13 mouse cellular contexts compared by ENCODE assay signal in the genomic region with DNA sequence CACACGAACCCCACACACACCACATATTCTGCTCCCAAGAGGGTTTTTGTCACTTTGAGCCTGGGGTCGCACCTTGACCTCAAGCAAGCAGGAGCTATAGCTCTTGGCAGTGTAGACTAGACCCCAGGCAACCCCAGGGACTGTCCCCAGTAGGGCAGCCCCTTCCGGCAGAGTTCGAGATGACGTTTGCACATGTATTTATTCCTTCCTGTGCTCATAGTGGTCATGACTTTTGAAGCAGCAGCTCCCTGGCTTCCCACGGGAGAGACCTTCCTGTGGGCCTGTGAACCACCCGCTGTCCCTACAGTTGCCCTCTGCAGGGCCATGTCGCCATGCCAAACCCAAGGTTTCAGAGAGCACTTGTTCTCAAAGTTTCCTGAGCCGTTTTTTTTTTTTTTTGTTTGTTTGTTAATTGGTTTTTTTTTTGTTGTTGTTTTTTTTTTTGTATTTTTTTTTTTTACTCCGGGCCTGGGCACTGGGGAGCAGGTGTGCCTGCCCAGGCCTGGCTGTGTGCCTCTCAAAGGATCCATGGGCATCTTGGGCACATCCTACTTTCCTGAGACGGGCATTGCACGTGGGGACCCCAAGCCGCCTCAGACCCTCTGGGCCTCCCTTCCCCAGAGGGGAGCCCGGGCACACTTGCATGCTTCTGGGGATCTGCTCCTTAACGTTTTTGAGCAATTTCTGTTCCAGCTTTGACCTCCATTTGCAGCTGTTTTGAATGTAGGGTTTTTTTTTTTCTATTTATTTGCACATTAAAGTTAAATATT. TPM values are rescaled to one million over a fixed set of nuclear protein-coding genes. Genes with fewer than 3 reads are reported as not detected.
DNase-seq lines count a peak whose midpoint lies in the region; ATAC-seq and TF ChIP-seq lines count a peak whose summit lies in the region.
"Had no signal": no experiment of that assay in that cellular context is flagged by ENCODE, and none has a peak within 500 bp of the region (broad histone marks: within the 10 kb centered on the region; RNA-seq: fewer than 3 reads in every experiment).

No protein-coding gene starts in this region.

- no peak overlapping the region for H3K4me3 ChIP-seq in heart, embryonic 10.5 days
- no peak overlapping the region for H3K4me3 ChIP-seq in midbrain, embryonic 10.5 days
- H3K4me3 ChIP-seq in midbrain, embryonic 13.5 days (replicated peaks) = no peak overlapping the region
- H3K4me3 ChIP-seq in stomach, postnatal 0 days (ENCODE audit: low read depth, low read length) = no peak overlapping the region
- H3K4me3 ChIP-seq: layer of hippocampus, adult 2 months had no signal

- no peak overlapping the region for H3K9ac ChIP-seq in midbrain, embryonic 13.5 days (replicated peaks)
- H3K9ac ChIP-seq in stomach, postnatal 0 days (ENCODE audit: low read length) = no peak overlapping the region

- ATAC-seq in midbrain, embryonic 13.5 days = no peak
- ATAC-seq in stomach, postnatal 0 days (ENCODE audit: low FRiP score, low TSS enrichment) = no peak
- ATAC-seq: intestine, postnatal 0 days had no signal

- no peaks in the 10 kb centered on the region for H3K27me3 ChIP-seq in heart, embryonic 10.5 days (ENCODE audit: insufficient read depth, poor library complexity, severe bottlenecking)
- no peaks in the 10 kb centered on the region for H3K27me3 ChIP-seq in midbrain, embryonic 10.5 days (ENCODE audit: low read depth, poor library complexity, severe bottlenecking)
- H3K27me3 ChIP-seq in midbrain, embryonic 13.5 days = no peaks in the 10 kb centered on the region
- H3K27me3 ChIP-seq in stomach, postnatal 0 days (ENCODE audit: control insufficient read depth, insufficient read depth, low read length) = no peaks in the 10 kb centered on the region
- H3K27me3 ChIP-seq: CH12.LX had no signal

- no peak overlapping the region for H3K4me2 ChIP-seq in midbrain, embryonic 13.5 days (replicated peaks)
- no peak overlapping the region for H3K4me2 ChIP-seq in stomach, postnatal 0 days (replicated peaks; ENCODE audit: low read depth)

- H3K27ac ChIP-seq in heart, embryonic 10.5 days = no peak overlapping the region
- H3K27ac ChIP-seq in midbrain, embryonic 10.5 days (replicated peaks) = no peak overlapping the region
- no peak overlapping the region for H3K27ac ChIP-seq in midbrain, embryonic 13.5 days
- H3K27ac ChIP-seq in stomach, postnatal 0 days (replicated peaks) = no peak overlapping the region
- H3K27ac ChIP-seq: layer of hippocampus, adult 2 months had no signal

- H3K36me3 ChIP-seq in heart, embryonic 10.5 days = peaks cover 62% of the 10 kb centered on the region
- peaks cover 67% of the 10 kb centered on the region for H3K36me3 ChIP-seq in midbrain, embryonic 10.5 days
- peaks cover 72% of the 10 kb centered on the region for H3K36me3 ChIP-seq in midbrain, embryonic 13.5 days
- peaks cover 25% of the 10 kb centered on the region for H3K36me3 ChIP-seq in stomach, postnatal 0 days (ENCODE audit: control insufficient read depth, insufficient read depth, low read length)

- no peak for TF ChIP-seq EP300 in stomach, postnatal 0 days (optimal IDR thresholded peaks at IDR 0.05)

- H3K4me1 ChIP-seq in heart, embryonic 10.5 days = peaks cover 10% of the 10 kb centered on the region; the same call in 1 of the 2 replicates
- H3K4me1 ChIP-seq in midbrain, embryonic 10.5 days = no peaks in the 10 kb centered on the region
- H3K4me1 ChIP-seq in midbrain, embryonic 13.5 days (replicated peaks) = no peaks in the 10 kb centered on the region
- H3K4me1 ChIP-seq in stomach, postnatal 0 days (replicated peaks; ENCODE audit: control insufficient read depth, insufficient read depth) = no peaks in the 10 kb centered on the region

- peak; percentile 66 for DNase-seq in heart, embryonic 10.5 days (ENCODE audit: low spot score)
- no peak for DNase-seq in heart, adult 8-10 months (ENCODE audit: low spot score)
- peak; percentile 9 for DNase-seq in midbrain, embryonic 10.5 days (ENCODE audit: low spot score)
- peak; percentile 2 for DNase-seq in urinary bladder, postnatal 25 days (ENCODE audit: low spot score)
- no peak for DNase-seq in urinary bladder, postnatal 36 days (ENCODE audit: low spot score in 2 of 2)
- DNase-seq in stomach, postnatal 0 days (ENCODE audit: low spot score) = peak; percentile 12
- no peak for DNase-seq in adipocyte (ENCODE audit: low spot score)
- DNase-seq: right cerebral cortex, postnatal 25 days had no signal

- TF ChIP-seq CTCF in stomach, postnatal 0 days (IDR thresholded peaks at IDR 0.05; ENCODE audit: low read depth) = no peak

- no peaks in the 10 kb centered on the region for H3K9me3 ChIP-seq in heart, embryonic 10.5 days
- H3K9me3 ChIP-seq in midbrain, embryonic 10.5 days (replicated peaks) = no peaks in the 10 kb centered on the region
- H3K9me3 ChIP-seq in midbrain, embryonic 13.5 days = no peaks in the 10 kb centered on the region
- no peaks in the 10 kb centered on the region for H3K9me3 ChIP-seq in stomach, postnatal 0 days (ENCODE audit: control insufficient read depth, low read length)

- WGBS in heart, embryonic 10.5 days = 92% methylated on average over 15 of the region's 15 CpGs
- 93% methylated on average over 15 of the region's 15 CpGs for WGBS in midbrain, embryonic 10.5 days
- 94% methylated on average over 15 of the region's 15 CpGs for WGBS in midbrain, embryonic 13.5 days
- WGBS in stomach, postnatal 0 days = 90% methylated on average over 15 of the region's 15 CpGs

RNA-seq across cellular contexts. Expression of a gene that starts 4.1 kb away (rescaled TPM):
- polyA plus RNA-seq in heart, embryonic 10.5 days (2016; fragmentation: Nextera tagmentation; extraction: Ambion mirVana) = 1.1 and 2.3 TPM in 2 replicates
- total RNA-seq in heart, adult 8-10 months (2022) = 1 to 10 TPM in 1 of 4 experiments, under 1 TPM in 3; 0.63 to 1.7 (median 0.76) TPM
- 1.2 and 2.4 TPM in 2 replicates for polyA plus RNA-seq in midbrain, embryonic 10.5 days (2016; fragmentation: Nextera tagmentation; extraction: Ambion mirVana)
- polyA plus RNA-seq in midbrain, embryonic 13.5 days (2015; fragmentation: Nextera tagmentation; extraction: Ambion mirVana) = 0.30 and 0.40 TPM in 2 replicates
- polyA plus RNA-seq in stomach, postnatal 0 days (2015; fragmentation: Nextera tagmentation; extraction: Ambion mirVana) = 1.4 and 1.6 TPM in 2 replicates
- total RNA-seq: monocyte, adult 5-6 weeks had no signal

RNA-seq across cellular contexts. Expression of a gene that starts 34.5 kb away (rescaled TPM):
- polyA plus RNA-seq in heart, embryonic 10.5 days (2016; fragmentation: Nextera tagmentation; extraction: Ambion mirVana) = 151 and 158 TPM in 2 replicates
- 10 to 100 TPM; 71.4 to 77.8 (median 74.3) TPM for total RNA-seq in heart, adult 8-10 months (2022)
- 151 and 164 TPM in 2 replicates for polyA plus RNA-seq in midbrain, embryonic 10.5 days (2016; fragmentation: Nextera tagmentation; extraction: Ambion mirVana)
- 176 and 182 TPM in 2 replicates for polyA plus RNA-seq in midbrain, embryonic 13.5 days (2015; fragmentation: Nextera tagmentation; extraction: Ambion mirVana)
- polyA plus RNA-seq in stomach, postnatal 0 days (2015; fragmentation: Nextera tagmentation; extraction: Ambion mirVana) = 188 and 197 TPM in 2 replicates

Comparison
In these comparisons a context has a peak if more than half of its experiments do, and no peak if none do; other contexts are left out.
1. DNase-seq: peak in heart, embryonic 10.5 days (single experiment), midbrain, embryonic 10.5 days (single experiment), urinary bladder, postnatal 25 days (single experiment) and stomach, postnatal 0 days (single experiment); none in heart, adult 8-10 months (single experiment), urinary bladder, postnatal 36 days (0 of 2) and adipocyte (single experiment).